Mouse (Mus musculus) embryonic facial prominence, embryonic 14.5 days (tissue): ENCODE measurements around the gene Rapsn. TPM values are rescaled to one million over a fixed set of nuclear protein-coding genes. Genes with fewer than 3 reads are reported as not detected.
A peak's percentile ranks its signal among the peaks of the same experiment; 100 is the strongest.

Source experiments
- ATAC-seq: fragments of 200-750 bp; cut with Nextera tagmentation; 2 replicates; pipeline ENCODE4 v1.8.0; 2017; ENCODE audit warnings: low read depth, moderate number of reproducible peaks, moderate TSS enrichment
- DNase-seq: peaks from one replicate; pipeline ENCODE4 v3.0.0-alpha.2; 2015; ENCODE audit warnings: low spot score
- H3K27ac ChIP-seq: fragments of 300-500 bp; sonication (generic); replicated peaks from 2 replicates; pipeline ENCODE4 v1.5.1; 2014; ENCODE audit warnings: low read depth, mild to moderate bottlenecking, low read length, moderate library complexity
- H3K27me3 ChIP-seq: fragments of 300-500 bp; sonication (generic); replicated peaks from 2 replicates; pipeline ENCODE4 v1.6.1; 2014; ENCODE audit warnings: low read length; ENCODE audit not compliant: control insufficient read depth, insufficient read depth
- H3K36me3 ChIP-seq: fragments of 300-500 bp; sonication (generic); 2 replicates; pipeline ENCODE4 v1.6.1; 2014; ENCODE audit warnings: low read length, mixed read lengths; ENCODE audit not compliant: control insufficient read depth, insufficient read depth
- H3K4me1 ChIP-seq: fragments of 300-500 bp; sonication (generic); 2 replicates; pipeline ENCODE4 v1.6.1; 2014; ENCODE audit warnings: antibody characterized with exemption, low read length; ENCODE audit not compliant: control insufficient read depth, insufficient read depth
- H3K4me2 ChIP-seq: fragments of 300-500 bp; sonication (generic); 2 replicates; pipeline ENCODE4 v1.6.1; 2014; ENCODE audit warnings: low read depth, mild to moderate bottlenecking, low read length, moderate library complexity, mixed read lengths
- H3K4me3 ChIP-seq: fragments of 300-500 bp; sonication (generic); 2 replicates; pipeline ENCODE4 v1.5.1; 2014; ENCODE audit warnings: low read depth, mild to moderate bottlenecking, low read length
- H3K9ac ChIP-seq: fragments of 300-500 bp; sonication (generic); 2 replicates; pipeline ENCODE4 v1.6.1; 2014; ENCODE audit warnings: low read depth, mild to moderate bottlenecking, low read length, moderate library complexity, mixed read lengths
- H3K9me3 ChIP-seq: fragments of 300-500 bp; sonication (generic); 2 replicates; pipeline ENCODE4 v1.6.1; 2016; ENCODE audit warnings: low read length; ENCODE audit not compliant: control insufficient read depth
- WGBS: fragments of 180-500 bp; shearing (Covaris S2); extraction: QIAGEN DNeasy Blood & Tissue Kit; methylation state at CpG from one replicate; pipeline ENCODE4 v1.1.7; 2014; 5-methylcytosine and 5-hydroxymethylcytosine counted together
- polyA plus RNA-seq: library from polyadenylated mRNA; unstranded; fragments of >200 nt; fragmentation: Nextera tagmentation; extraction: Ambion mirVana; gene quantifications from 2 replicates; pipeline ENCODE4 v1.2.1, GENCODE M21; 2014

Rapsn gene
- polyA plus RNA-seq, 1 experiment from 2014 or later: 40.5 TPM

- ATAC-seq (no peak), DNase-seq (no peak)
- WGBS: 94% methylated on average over 1 of the region's 1 CpGs
- Histone ChIP-seq H3K4me3 (no peak overlapping the region), H3K4me1 (no peaks in the 10 kb centered on the region), H3K9me3 (no peaks in the 10 kb centered on the region), H3K36me3 (peaks cover 16% of the 10 kb centered on the region), H3K9ac (no peak overlapping the region), H3K27ac (no peak overlapping the region), H3K27me3 (no peaks in the 10 kb centered on the region), H3K4me2 (no peak overlapping the region)
These were observed 11.5 kb upstream of the Rapsn start for GRCm38 (mm10) chr2:91023956-91024355.

- Histone ChIP-seq H3K4me3 (no peak overlapping the region), H3K9me3 (no peaks in the 10 kb centered on the region), H3K4me2 (no peak overlapping the region), H3K9ac (no peak overlapping the region), H3K27ac (no peak overlapping the region), H3K4me1 (no peaks in the 10 kb centered on the region), H3K27me3 (no peaks in the 10 kb centered on the region), H3K36me3 (peaks cover 10% of the 10 kb centered on the region)
- 88% methylated on average over 1 of the region's 1 CpGs for WGBS
- DNase-seq: no peak
- ATAC-seq: no peak
These were observed 10.3 kb upstream of the Rapsn start for GRCm38 (mm10) chr2:91025081-91025516.

GRCm38 (mm10) chr2:91026491-91026890 is 8.9 kb upstream of the Rapsn start:
- H3K27me3 ChIP-seq: no peaks in the 10 kb centered on the region
- no peak overlapping the region for H3K9ac ChIP-seq
- no peak overlapping the region for H3K4me3 ChIP-seq
- DNase-seq: no peak
- no peak overlapping the region for H3K4me2 ChIP-seq
- H3K9me3 ChIP-seq: no peaks in the 10 kb centered on the region
- no peaks in the 10 kb centered on the region for H3K4me1 ChIP-seq
- WGBS: 77% methylated on average over 1 of the region's 1 CpGs
- H3K27ac ChIP-seq: no peak overlapping the region
- no peaks in the 10 kb centered on the region for H3K36me3 ChIP-seq
- no peak for ATAC-seq

GRCm38 (mm10) chr2:91027391-91028214 is 7.8 kb upstream of the Rapsn start:
- Histone ChIP-seq H3K36me3 (no peaks in the 10 kb centered on the region), H3K9me3 (no peaks in the 10 kb centered on the region), H3K27ac (no peak overlapping the region), H3K4me1 (no peaks in the 10 kb centered on the region), H3K27me3 (no peaks in the 10 kb centered on the region), H3K4me2 (no peak overlapping the region), H3K9ac (no peak overlapping the region), H3K4me3 (no peak overlapping the region)
- ATAC-seq: no peak
- peak; percentile 32 for DNase-seq
- WGBS: 83% methylated on average over 9 of the region's 9 CpGs

GRCm38 (mm10) chr2:91031216-91031615 is 4.2 kb upstream of the Rapsn start:
- Histone ChIP-seq H3K36me3 (no peaks in the 10 kb centered on the region), H3K27me3 (no peaks in the 10 kb centered on the region), H3K4me3 (no peak overlapping the region), H3K27ac (no peak overlapping the region), H3K9me3 (no peaks in the 10 kb centered on the region), H3K4me1 (no peaks in the 10 kb centered on the region), H3K4me2 (no peak overlapping the region), H3K9ac (no peak overlapping the region)
- ATAC-seq (no peak), DNase-seq (no peak)
- WGBS: 85% methylated on average over 4 of the region's 4 CpGs

GRCm38 (mm10) chr2:91033000-91033399 is 2.4 kb upstream of the Rapsn start:
- 16% methylated on average over 3 of the region's 3 CpGs for WGBS
- ATAC-seq: no peak
- no peak overlapping the region for H3K4me2 ChIP-seq

GRCm38 (mm10) chr2:91041786-91042185 is 6.4 kb downstream of the Rapsn start:
- Histone ChIP-seq H3K9me3 (no peaks in the 10 kb centered on the region), H3K4me1 (no peaks in the 10 kb centered on the region), H3K4me2 (no peak overlapping the region), H3K36me3 (no peaks in the 10 kb centered on the region), H3K27me3 (no peaks in the 10 kb centered on the region), H3K4me3 (no peak overlapping the region), H3K27ac (no peak overlapping the region), H3K9ac (no peak overlapping the region)
- ATAC-seq: no peak
- 77% methylated on average over 8 of the region's 8 CpGs for WGBS
- no peak for DNase-seq

More at GRCm38 (mm10) chr2:91033000-91033399, 2.4 kb upstream of the Rapsn start:
- H3K4me1 ChIP-seq: no peaks in the 10 kb centered on the region
- H3K27me3 ChIP-seq: no peaks in the 10 kb centered on the region
- H3K4me3 ChIP-seq: no peak overlapping the region
- no peak overlapping the region for H3K27ac ChIP-seq
- no peak overlapping the region for H3K9ac ChIP-seq
- no peak for DNase-seq
- no peaks in the 10 kb centered on the region for H3K9me3 ChIP-seq
- H3K36me3 ChIP-seq: no peaks in the 10 kb centered on the region

GRCm38 (mm10) chr2:91042651-91043398 is 7.4 kb downstream of the Rapsn start:
- no peak overlapping the region for H3K9ac ChIP-seq

More at GRCm38 (mm10) chr2:91042651-91043398, 7.4 kb downstream of the Rapsn start:
- no peak overlapping the region for H3K4me3 ChIP-seq
- H3K9me3 ChIP-seq: no peaks in the 10 kb centered on the region
- H3K4me1 ChIP-seq: no peaks in the 10 kb centered on the region
- H3K4me2 ChIP-seq: no peak overlapping the region
- no peaks in the 10 kb centered on the region for H3K27me3 ChIP-seq
- DNase-seq (no peak), ATAC-seq (no peak)
- 75% methylated on average over 17 of the region's 21 CpGs for WGBS
- H3K27ac ChIP-seq: no peak overlapping the region
- H3K36me3 ChIP-seq: no peaks in the 10 kb centered on the region
